Mouse (Mus musculus): Measurements from ENCODE around the gene Pink1.
"Not testable (repeated sequence)": the region's sequence is repeated elsewhere in the genome, so short reads cannot be mapped to it uniquely, and the experiment has no call there.

Pink1 gene

DNA sequence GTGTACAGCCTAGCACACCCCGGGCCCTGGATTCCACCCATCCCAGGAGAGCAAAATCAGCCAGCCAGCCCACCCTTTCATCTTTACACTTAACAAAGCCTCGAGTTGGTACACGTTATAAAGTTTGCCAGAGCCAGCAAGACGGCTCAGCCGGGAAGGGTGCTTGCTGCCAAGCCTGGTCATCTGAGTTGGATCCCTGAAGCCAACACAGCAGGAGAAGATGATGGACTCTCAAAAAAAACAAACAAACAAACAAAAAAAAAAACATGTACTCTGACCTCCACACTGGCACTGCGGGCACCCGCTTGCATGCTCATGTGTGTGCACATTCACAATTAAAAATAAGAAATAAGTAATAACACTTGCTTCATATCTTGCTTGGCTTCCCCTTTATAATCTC is 15.9 kb upstream of the Pink1 start:
- CTCF ChIA-PET, result no interaction called here

DNA sequence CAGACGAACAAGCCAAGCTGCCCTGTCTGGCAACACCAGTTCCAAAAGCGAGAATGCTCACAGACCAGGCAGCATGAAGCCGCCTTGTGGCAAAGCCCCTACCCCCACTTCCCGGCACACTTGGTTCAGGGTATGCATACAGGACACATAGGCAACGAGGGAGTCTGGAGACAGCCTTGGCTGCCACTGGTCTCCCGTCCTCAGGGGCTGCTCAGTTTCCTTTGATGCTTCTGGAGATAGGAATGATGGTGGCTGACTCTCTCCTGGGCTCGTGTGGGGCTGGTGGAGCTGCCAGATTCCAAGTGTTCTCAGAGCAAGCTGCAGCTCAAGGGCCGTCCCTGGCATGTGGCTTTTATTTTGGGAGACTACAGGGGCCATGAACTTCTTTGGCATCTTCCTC is 15.3 kb upstream of the Pink1 start:
- CTCF ChIA-PET, result no interaction called here

GRCm38 (mm10) chr4:138339963-138340362 is 13.9 kb upstream of the Pink1 start:
- CTCF ChIA-PET, result interaction anchor here (1.2 kb wide), 1 partner anchor 22 kb away, joined by 3 read pairs; no protein-coding TSS in a partner anchor

DNA sequence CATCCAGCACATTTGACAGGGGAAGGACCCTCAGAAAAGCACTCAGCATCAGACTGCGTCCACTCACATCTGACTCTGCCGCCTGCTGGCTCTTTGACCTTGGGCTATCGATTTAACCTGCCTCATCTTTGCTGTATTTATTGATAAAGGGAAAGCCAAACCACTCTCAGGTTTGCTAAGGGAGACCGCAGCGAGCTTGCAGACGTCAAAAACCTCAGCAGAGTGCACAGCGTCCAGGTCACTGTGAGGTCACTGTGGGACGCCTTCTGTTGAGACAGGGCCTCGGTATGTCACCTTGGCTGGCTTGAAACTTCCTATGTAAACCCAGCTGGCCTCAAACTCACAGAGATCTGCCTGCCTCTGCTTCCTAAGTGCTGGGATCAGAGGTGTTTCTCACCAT is 11.2 kb upstream of the Pink1 start:
- CTCF ChIA-PET, result interaction anchor here (0.6 to 0.7 kb wide), 2 partner anchors 16 to 766 kb away, joined by 3 to 15 read pairs; no protein-coding TSS in a partner anchor

DNA sequence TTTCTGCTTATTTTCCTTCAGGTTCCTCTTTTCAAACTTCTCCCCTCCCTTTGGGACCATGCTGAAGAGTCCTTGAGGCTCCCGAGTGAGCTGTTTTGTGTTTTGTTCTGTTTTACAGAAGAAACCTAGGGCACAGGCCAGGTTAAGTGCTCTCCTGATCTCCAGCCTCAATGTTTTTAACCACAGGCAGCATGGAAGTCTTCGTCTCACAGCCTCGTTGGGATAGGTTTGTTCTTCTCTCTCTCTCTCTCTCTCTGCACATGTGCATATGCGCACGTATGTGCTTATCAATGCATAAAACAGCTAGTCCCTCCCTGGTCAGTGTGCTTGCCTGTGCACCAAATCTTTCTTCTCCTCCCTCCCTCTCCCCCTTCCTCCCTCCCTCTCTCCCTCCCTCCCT is 10.8 kb upstream of the Pink1 start:
- CTCF ChIA-PET, result interaction anchor here (0.6 to 0.7 kb wide), 2 partner anchors 15 to 766 kb away, joined by 3 to 15 read pairs; no protein-coding TSS in a partner anchor

DNA sequence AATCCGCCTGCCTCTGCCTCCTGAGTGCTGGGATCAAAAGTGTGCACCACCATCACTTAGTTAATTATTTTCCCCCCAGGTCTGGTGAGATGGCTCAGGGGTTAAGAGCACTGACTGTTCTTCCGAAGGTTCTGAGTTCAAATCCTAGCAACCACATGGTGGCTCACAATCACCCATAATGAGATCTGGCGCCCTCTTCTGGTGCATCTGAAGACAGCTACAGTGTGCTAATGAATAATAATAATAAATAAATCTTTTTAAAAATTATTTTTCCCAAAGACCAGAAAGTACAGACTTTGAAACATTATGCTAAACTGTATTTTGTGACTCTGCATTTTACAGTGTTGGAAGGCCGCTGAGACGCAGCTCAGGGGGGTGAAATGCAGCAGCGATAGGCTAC is 9.5 kb upstream of the Pink1 start:
- CTCF ChIA-PET, result no interaction called here

DNA sequence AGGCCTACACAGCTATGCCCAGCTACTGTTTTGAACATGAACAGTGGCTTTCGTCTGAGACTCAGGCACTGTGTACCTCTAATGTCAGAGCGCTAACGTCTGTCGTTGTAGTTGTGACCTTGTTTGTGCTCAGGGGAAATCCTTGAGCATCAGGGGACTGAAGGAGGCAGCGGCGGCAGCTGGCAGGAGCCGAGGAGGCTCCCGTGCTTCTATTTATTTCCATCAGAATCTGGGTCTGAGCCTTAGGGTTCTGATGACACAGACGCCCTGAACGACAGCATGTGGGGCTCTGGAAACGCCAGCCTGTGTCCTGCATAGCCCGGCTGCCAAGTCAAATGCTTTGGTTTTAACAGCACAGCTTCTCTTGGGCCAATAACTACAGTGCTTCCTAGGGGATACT is 8.9 kb upstream of the Pink1 start:
- CTCF ChIA-PET, result interaction anchor here (0.7 kb wide), 1 partner anchor 969 kb away, joined by 3 read pairs; no protein-coding TSS in a partner anchor

GRCm38 (mm10) chr4:138333135-138333534 is 7.0 kb upstream of the Pink1 start:
- CTCF ChIA-PET, result no interaction called here

GRCm38 (mm10) chr4:138331647-138332046 is 5.5 kb upstream of the Pink1 start:
- CTCF ChIA-PET, result no interaction called here

GRCm38 (mm10) chr4:138330264-138330671 is 4.2 kb upstream of the Pink1 start:
- CTCF ChIA-PET, result no interaction called here

- CTCF ChIA-PET, result no interaction called here
Observed at GRCm38 (mm10) chr4:138327891-138328470, 1.9 kb upstream of the Pink1 start.

GRCm38 (mm10) chr4:138327155-138327554 is 1.0 kb upstream of the Pink1 start:
- CTCF ChIA-PET, result not testable (repeated sequence)

DNA sequence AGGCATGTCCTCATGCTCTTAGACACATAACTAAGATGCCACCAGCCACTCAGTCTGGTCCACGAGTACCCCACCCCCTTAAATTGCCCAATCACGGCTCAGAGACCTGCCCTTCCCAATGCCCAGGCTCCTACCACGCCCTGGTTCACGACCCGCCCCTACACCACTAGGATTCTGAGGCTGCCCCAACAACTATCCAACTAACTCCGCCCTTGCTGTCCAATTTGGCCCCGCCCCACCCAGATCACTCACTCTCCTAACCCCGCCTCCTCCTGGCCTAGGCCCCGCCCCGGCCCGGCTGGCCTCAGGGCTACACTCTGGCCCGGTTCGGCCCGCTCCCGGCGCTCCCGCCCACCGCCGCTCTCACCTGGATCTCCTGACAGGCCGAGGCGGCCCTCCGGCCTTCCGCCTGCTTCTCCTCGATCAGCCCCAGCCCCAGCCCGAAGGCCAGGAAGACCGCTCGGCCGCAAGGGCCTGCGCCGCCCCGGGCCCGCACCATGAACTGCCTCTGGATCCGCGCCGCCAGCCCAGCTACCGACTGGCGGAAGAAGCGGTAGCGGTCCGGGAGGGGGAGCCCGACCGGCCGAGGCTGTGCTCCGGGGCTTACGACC is 536 bp downstream of the Pink1 start:
- CTCF ChIA-PET, result no interaction called here

DNA sequence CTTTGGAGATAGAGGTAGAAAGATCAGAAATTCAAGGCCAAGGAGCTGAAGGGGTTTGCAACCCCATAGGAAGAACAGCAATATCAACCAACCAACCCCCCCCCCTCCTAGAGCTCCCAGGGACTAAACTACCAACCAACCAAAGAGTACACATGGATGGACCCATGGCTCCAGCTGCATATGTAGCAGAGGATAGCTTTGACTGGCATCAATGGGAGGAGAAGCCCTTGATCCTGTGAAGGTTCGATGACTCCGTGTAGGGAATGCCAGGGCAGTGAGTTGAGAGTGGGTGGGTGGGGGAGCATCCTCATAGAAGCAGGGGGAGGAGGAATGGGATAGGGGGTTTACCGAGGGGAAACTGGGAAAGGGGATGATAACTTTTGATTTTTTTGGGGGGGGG is 1.7 kb downstream of the Pink1 start:
- CTCF ChIA-PET, result no interaction called here

DNA sequence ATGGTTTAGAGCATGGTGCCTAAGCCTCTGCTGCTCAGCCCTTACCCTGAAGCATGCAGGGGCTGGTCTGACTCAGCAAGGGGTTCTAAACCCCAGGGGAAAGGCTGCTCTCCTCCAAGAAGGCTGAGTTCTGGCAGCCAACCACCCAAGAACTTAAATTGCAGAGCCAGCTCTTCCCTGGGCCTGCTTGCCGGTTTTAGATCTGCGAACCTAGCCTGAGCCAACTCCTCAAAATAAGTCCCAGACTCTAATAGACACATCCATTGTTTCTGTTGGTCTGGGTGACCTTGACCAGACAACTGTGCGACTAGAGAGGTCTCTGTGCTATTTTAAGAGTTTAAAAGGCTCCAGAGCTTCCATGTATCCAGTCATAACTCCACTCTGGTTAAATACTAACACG is 2.4 kb downstream of the Pink1 start:
- CTCF ChIA-PET, result interaction anchor here (0.6 kb wide), 1 partner anchor 803 kb away, joined by 9 read pairs; no protein-coding TSS in a partner anchor

DNA sequence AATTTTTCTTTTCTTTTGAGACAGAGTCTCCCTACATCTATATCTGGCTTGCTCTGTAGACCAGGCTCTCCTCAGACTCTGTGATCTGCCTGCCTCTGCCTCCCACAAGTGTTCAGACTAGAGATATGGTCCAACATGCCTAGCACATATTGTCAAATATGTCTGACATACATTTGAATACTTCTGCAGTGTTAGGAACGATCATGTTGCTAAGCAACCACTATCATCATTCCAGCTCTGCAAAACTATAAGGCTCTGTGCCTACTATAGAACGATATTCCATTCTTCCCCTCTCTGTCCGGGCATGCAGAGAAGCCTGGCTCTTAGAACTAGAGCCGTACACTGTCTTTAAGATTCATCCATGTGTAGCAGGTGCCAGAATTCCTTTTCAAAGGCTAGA is 3.4 kb downstream of the Pink1 start:
- CTCF ChIA-PET, result interaction anchor here (0.6 kb wide), 1 partner anchor 79 kb away, joined by 3 read pairs; no protein-coding TSS in a partner anchor

DNA sequence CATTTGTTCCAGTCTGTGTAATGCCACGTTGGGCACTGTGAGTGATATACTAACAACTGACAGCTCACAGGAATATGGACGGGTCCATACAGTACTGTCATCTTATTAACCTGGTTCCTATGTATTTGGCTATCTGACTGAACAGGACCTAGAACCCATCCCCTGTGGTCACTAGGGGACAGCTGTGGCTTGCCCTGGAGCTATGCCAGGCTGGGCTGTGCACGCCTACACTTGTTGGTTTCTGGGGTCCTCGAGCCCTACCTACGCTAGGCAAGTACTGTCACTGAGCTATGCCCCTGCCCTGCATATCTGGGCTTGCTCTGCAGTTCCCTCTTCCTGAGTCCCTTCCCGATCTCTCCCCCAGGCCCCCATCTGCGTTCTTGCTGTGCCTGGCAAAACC is 4.6 kb downstream of the Pink1 start:
- CTCF ChIA-PET, result interaction anchor here (0.6 kb wide), 1 partner anchor 16 kb away, joined by 15 read pairs; no protein-coding TSS in a partner anchor

DNA sequence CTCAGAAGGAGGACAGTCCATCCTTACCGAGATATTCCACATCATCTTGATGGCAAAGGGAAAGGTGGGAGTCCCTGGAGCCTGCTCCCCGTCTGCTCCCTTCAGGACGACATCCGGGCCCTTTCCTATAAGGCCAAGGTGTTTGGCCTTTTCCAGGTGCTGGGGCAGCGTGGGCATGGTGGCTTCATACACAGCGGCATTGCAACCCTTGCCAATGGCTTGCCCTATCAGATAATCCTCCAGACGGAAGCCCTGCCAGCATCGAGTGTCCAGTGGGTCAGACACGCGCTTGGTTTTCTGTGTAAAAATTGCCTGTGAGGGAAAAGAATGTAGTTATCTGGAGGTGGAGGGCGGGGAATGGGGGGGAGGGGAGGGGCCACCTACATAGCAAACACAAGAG is 5.4 kb downstream of the Pink1 start:
- CTCF ChIA-PET, result no interaction called here

DNA sequence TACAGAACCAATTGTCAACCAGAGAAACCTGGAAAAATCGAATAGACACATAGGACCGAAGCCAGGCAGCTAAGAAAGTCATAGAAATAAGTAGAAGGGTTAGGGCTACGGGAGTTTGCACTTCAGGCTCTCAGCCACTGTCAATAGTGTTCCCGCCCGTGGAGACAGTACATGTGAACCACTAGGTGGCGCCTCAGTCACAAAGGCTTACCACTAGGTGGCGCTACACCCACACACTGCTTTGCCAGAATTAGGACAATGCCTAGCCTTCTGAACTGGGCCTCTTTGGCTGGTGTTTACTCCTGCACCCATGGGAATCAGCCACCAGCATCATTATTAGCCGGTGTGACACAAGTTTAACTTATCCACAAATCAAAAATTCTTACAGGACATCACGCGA is 6.6 kb downstream of the Pink1 start:
- CTCF ChIA-PET, result interaction anchor here (0.6 to 1.9 kb wide), 4 partner anchors 9 to 140 kb away, joined by 8 to 14 read pairs (median 10); no protein-coding TSS in a partner anchor

DNA sequence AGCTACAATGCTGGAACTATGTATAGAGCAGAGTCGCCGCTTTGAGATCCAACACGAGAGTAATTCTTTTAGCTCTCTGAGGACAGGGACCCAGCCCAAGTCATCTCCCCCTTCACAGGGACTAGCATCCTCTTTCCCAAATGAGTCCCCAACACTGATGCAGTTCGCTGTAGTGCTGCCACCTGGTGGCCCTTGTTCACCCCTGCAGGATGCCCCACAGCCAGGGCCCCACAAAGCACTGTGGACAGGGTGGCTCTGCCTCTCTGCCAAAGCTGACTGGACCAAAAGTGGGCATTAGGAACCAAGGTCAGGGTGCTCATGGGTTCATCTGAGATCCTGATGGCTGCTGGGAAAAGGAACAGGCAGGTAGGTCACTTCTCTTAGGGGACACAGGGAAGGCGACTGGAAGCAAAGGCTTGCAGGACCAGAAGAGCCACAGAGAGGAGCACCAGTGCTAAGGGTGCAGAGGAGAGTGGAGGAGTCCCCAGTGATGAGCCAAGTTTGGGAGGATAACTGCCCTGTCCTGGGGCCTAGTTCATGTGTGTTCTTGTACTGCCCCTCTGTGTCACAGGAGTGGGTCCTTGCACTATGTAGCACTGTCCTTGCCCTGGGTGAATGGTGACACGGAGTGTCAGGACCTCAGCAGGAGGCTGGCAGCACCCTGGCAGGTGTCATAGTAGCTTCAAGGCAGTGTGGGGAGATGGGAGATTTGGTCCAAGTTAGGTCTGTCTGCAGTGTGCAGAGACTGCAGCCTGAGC is 7.4 kb downstream of the Pink1 start:
- CTCF ChIA-PET, result interaction anchor here (0.6 to 1.9 kb wide), 5 partner anchors 8 to 141 kb away, joined by 3 to 14 read pairs (median 8); no protein-coding TSS in a partner anchor

- CTCF ChIA-PET, result interaction anchor here (1.1 kb wide), 1 partner anchor 12 kb away, joined by 3 read pairs; the partner anchor contains the start of gene Ddost
Observed at GRCm38 (mm10) chr4:138316369-138316768, 9.7 kb downstream of the Pink1 start.

- CTCF ChIA-PET, result interaction anchor here (1.1 kb wide), 1 partner anchor 11 kb away, joined by 3 read pairs; the partner anchor contains the start of gene Ddost
Observed at GRCm38 (mm10) chr4:138315781-138316180, 10.3 kb downstream of the Pink1 start.

Measured in spleen, embryonic (tissue).